Mouse (Mus musculus): Measurements from ENCODE around the gene Rnf150. TPM values are rescaled to one million over a fixed set of nuclear protein-coding genes. Genes with fewer than 3 reads are reported as not detected.

Gene Rnf150
- 0.12 and 0.23 TPM in 2 replicates for total RNA-seq (2017)

- peak; percentile 60; the same call in 1 of the 2 replicates for ATAC-seq (ENCODE audit: extremely low read depth, insufficient number of reproducible peaks, low FRiP score, poor library complexity, severe bottlenecking)
Measured at GRCm38 (mm10) chr8:82863041-82863744, at the start of gene Rnf150. Rnf150 (plus strand) TSS chr8:82863356.

DNA sequence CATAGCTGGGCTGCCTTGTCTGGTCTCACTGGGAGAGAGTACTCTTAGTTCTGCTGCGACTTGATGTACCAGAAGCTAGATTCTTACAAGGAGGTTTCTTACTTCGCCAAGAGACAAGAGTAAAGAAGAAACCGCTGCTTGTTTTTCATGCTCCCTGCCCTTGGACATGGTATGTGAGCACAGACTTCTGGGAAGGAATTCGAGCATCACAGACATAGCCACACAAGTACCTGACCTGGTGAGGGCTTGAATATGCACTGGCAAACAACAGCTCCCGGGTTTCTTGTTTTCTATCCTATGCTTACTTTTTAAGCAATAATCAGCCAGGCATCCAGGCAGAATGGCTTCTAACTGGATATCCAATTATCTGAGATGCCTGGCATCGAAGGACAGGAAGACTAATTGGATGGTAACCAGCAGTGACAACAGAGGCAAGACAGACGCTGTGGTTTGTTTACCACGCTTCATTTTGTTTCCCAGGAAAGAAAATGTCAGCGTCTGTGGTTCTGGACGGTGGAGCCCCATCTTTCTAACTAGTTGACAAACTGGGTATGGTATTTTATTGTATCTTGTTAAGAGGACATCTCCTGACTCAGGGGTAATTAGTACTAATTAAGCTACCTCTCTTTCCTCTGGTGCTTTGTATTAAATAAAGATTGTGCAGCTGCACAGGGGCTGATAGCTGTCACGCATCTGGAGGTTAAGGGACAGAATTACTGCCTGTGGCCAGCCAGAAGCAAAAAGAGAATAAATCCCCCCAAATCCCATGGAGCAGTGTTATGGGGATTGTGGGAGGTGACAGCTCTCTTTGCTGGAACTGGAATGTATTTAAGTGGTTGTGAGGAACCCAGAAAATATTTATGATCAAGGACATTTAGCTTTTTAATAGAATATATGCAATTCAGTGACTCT lies 36.8 kb upstream of the Rnf150 start:
- no peak for ATAC-seq (ENCODE audit: extremely low read depth, insufficient number of reproducible peaks, low FRiP score, poor library complexity, severe bottlenecking)

- ATAC-seq (ENCODE audit: extremely low read depth, insufficient number of reproducible peaks, low FRiP score, poor library complexity, severe bottlenecking), result no peak
Measured at GRCm38 (mm10) chr8:82840415-82840814, 22.7 kb upstream of the Rnf150 start.

- ATAC-seq (ENCODE audit: extremely low read depth, insufficient number of reproducible peaks, low FRiP score, poor library complexity, severe bottlenecking), result no peak
Measured at GRCm38 (mm10) chr8:82840963-82841362, 22.2 kb upstream of the Rnf150 start.

GRCm38 (mm10) chr8:82841520-82842142 lies 21.5 kb upstream of the Rnf150 start:
- no peak for ATAC-seq (ENCODE audit: extremely low read depth, insufficient number of reproducible peaks, low FRiP score, poor library complexity, severe bottlenecking)

GRCm38 (mm10) chr8:82843697-82844096 lies 19.5 kb upstream of the Rnf150 start:
- ATAC-seq (ENCODE audit: extremely low read depth, insufficient number of reproducible peaks, low FRiP score, poor library complexity, severe bottlenecking), result no peak

DNA sequence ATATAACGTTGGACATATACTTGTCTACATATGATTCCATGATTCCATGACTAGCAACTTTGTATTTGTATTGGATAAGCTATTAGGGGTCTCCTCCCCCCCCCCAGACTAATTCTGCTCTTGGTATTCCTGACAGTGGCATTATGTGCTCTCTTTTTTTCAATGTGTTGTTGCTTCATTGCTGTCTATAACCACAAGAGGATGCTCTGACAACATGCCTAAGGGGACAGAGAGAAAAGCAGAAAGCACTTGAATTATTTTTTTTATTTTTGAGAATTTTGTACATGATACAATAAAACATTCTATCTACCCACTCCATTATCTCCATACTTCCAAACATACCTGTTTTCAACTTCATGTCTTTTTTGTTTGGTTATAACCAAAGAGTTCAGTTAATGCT lies 18.7 kb upstream of the Rnf150 start:
- ATAC-seq (ENCODE audit: extremely low read depth, insufficient number of reproducible peaks, low FRiP score, poor library complexity, severe bottlenecking), result no peak

GRCm38 (mm10) chr8:82846098-82846497 lies 17.1 kb upstream of the Rnf150 start:
- no peak for ATAC-seq (ENCODE audit: extremely low read depth, insufficient number of reproducible peaks, low FRiP score, poor library complexity, severe bottlenecking)

DNA sequence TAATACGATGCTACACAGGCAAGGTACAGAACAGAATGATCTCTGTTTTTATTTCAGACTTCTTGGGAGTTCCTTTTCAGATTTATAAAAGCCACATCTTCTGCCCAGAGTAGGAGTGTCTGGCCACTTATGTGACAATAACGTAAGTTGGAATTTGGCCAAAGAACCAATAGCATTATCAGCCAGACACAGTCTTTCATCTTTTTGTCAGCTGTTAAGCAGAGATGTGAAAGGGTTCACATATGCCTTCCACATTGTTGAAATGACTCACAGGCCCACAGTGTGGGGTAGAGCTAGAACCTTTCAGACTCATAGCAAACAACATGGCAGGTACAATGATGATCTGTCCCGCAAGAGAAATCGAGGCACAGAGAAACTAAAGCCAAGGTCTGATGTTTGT lies 16.4 kb upstream of the Rnf150 start:
- no peak for ATAC-seq (ENCODE audit: extremely low read depth, insufficient number of reproducible peaks, low FRiP score, poor library complexity, severe bottlenecking)

DNA sequence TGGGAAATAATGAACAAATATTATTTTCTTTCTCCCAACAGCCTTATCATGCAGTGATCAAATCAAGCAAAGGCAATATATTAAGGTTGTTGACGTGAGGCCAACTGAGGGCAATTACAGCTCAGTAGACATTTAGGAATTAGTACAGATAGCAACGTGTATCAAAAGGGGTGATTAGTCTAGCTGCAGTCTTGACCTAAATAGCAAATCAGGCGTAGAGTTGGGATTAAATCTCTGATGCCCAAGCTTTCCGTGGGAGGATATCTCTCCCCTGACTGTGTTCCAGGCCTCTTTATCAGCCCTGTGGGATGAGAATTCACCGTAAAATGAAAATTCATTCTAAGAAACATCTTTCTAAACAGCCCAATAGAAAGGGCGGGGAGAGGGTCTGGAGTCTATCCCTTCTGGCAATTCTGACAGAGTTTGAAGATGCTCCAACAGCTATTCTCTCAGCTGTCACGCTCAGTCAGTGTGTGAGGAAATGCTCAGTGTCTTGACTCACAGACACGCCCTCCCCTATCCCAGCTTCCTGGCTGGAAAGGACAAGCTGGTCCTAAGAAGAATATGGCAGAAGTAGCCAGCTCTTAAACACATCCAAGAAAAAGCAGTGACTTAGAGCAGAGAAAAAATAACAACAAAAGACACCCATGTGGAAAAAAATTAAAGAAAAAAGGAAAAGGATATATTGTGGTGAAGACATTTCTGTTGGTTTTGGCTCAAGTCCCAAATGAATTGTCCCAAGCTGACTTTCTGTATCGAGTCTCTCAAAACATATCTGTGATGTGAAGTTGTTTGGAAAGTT lies 4.4 kb upstream of the Rnf150 start:
- no peak for ATAC-seq (ENCODE audit: extremely low read depth, insufficient number of reproducible peaks, low FRiP score, poor library complexity, severe bottlenecking)

GRCm38 (mm10) chr8:82859343-82859620 lies 3.9 kb upstream of the Rnf150 start:
- no peak for ATAC-seq (ENCODE audit: extremely low read depth, insufficient number of reproducible peaks, low FRiP score, poor library complexity, severe bottlenecking)

DNA sequence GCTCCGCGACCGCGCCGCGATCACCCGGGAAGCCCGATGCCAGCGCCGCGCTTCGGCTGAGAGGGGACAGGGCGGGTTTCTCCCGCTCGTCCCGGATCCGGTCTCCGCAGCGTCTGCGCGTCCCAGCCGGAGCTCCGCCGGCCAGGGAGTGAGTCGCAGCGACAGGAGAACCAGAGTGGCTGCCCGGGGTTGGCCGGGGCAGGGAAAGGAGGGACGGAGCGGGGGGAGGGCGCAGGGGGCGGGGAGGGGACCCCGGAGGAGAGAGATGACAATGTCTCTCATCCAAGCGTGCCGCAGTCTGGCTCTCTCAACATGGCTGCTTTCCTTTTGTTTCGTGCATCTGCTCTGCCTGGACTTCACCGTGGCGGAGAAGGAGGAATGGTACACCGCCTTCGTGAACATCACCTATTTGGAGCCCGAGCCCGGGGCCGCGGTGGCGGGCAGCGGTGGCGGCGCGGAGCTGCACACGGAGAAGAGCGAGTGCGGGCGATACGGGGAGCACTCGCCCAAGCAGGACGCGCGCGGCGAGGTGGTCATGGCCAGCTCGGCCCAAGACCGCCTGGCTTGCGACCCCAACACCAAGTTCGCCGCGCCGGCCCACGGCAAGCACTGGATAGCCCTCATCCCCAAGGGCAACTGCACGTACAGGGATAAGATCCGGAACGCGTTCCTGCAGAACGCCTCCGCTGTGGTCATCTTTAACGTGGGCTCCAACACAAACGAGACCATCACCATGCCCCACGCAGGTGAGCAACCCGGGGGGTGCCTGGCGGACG lies 777 bp downstream of the Rnf150 start:
- ATAC-seq (ENCODE audit: extremely low read depth, insufficient number of reproducible peaks, low FRiP score, poor library complexity, severe bottlenecking), result no peak

- no peak for ATAC-seq (ENCODE audit: extremely low read depth, insufficient number of reproducible peaks, low FRiP score, poor library complexity, severe bottlenecking)
Measured at GRCm38 (mm10) chr8:82864521-82864818, 1.3 kb downstream of the Rnf150 start.

- ATAC-seq (ENCODE audit: extremely low read depth, insufficient number of reproducible peaks, low FRiP score, poor library complexity, severe bottlenecking), result no peak
Measured at GRCm38 (mm10) chr8:82865239-82865638, 2.1 kb downstream of the Rnf150 start.

DNA sequence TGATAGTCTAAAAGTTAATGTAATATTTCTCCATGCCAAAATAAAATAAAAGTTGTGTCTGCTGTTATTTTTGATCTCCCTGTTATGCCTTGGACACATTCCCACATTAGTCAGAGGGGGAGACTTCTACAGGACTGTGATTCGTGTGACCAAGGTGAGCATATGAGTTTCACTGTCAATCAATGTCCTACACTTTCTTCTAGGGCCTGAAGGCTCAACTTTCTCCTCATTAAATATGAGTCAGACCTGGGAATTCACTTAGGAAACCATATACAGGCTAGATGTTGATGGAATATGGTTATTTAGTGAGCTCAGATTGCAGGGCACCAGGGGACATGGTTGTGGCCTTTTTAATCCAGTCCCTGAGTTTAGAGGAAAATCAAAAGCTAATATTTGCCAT lies 3.1 kb downstream of the Rnf150 start:
- no peak for ATAC-seq (ENCODE audit: extremely low read depth, insufficient number of reproducible peaks, low FRiP score, poor library complexity, severe bottlenecking)

DNA sequence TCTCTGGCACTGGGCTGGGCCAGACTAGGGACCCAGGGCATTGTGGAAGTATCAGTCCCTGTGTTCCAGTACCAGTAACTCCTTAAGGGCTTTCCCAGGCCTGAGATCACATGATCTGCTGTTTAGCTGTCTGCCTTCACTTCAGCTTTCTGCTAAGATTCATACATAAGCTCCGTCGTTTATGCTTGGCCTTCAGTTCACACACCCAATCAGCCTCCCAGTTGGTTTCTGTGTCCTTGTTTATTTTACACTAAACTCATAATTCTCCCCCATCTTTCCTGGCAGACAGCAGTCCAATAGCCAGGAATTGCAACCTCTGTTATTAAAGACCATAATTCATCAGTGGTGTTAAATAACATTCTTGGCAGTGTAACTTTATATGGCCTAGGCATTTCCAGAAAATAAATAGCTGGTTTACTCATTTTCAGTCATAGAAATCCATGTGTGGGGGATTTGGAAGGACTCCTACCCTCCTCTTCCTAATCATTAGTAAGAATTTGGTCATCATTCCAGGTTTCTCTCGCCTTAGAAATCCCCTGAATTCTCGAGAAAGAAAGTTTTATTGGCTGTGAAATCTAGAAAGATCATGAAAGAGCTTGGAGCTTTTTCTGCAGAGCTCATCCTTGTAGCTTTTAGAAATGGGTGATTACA lies 7.8 kb downstream of the Rnf150 start:
- ATAC-seq (ENCODE audit: extremely low read depth, insufficient number of reproducible peaks, low FRiP score, poor library complexity, severe bottlenecking), result no peak

DNA sequence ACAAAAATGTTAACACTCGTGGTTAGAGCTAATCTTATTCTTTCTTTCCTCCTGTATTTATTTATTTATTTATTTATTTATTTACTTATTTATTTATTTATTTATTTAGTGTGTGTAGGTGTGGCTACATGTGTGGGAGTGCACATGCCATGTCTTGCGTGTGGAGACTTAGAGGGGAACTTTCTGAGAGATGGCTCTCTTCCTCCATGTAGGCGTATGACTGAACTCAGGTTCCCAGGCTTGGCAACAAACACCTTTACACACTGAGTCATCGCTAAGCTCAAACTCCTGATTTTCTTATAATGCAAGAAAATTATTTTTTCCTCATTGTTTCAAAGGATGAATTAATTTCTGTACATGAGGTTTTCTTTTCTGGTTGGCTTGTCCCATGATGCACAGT lies 8.8 kb downstream of the Rnf150 start:
- no peak for ATAC-seq (ENCODE audit: extremely low read depth, insufficient number of reproducible peaks, low FRiP score, poor library complexity, severe bottlenecking)

DNA sequence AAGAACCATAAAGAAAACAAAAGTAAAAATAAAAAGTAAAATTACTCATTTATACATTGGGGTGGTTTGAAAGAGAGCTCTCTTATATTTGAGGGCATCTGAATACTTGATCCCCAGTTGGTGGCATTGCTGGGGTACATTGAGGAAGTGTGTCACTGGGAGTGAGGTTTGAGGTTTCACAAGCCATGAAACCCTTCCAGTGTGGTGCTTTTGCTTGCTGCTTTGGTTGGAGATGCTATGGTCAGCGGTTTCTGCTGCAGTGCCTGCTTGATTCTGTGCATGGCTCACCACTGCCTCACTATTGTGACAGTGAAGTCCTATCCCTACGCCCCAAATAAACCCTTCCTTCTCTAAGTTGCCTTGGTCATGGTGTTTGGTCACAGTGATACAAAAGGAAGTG lies 10.9 kb downstream of the Rnf150 start:
- ATAC-seq (ENCODE audit: extremely low read depth, insufficient number of reproducible peaks, low FRiP score, poor library complexity, severe bottlenecking), result no peak

Measured in neutrophil, adult 5-6 weeks (primary cell).